Mouse (Mus musculus) testis, adult 2 months (tissue): ENCODE results near the gene Galnt18.

Experiments used
- CTCF ChIP-seq: fragments of 200-500 bp; IDR thresholded peaks from 2 replicates; pipeline ENCODE4 v1.5.1; 2012; ENCODE audit warnings: low read depth, mild to moderate bottlenecking, inconsistent platforms, low read length, moderate library complexity; ENCODE audit not compliant: control insufficient read depth, insufficient read depth, insufficient replicate concordance
- POLR2A ChIP-seq: fragments of 200-500 bp; IDR thresholded peaks from 2 replicates; pipeline ENCODE4 v1.6.1; 2012; ENCODE audit warnings: low read depth, mild to moderate bottlenecking, inconsistent platforms, low read length, moderate library complexity; ENCODE audit not compliant: control insufficient read depth

- TF ChIP-seq CTCF: no peak
- no peak for TF ChIP-seq POLR2A
Observed at GRCm38 (mm10) chr7:111455541-111455940, 324.2 kb downstream of the Galnt18 start.
